Mouse (Mus musculus) liver, embryonic 11.5 days (tissue): ENCODE measurements at regions not wholly inside any gene's neighbourhood (a gene's known extent, or its start where the extent isn't known, plus 50 kb on each side); places are given as distances from the start of the nearest gene placed in this dataset. TPM values are rescaled to one million over a fixed set of nuclear protein-coding genes. Genes with fewer than 3 reads are reported as not detected.

Source experiments
- ATAC-seq: fragments of 200-750 bp; cut with Nextera tagmentation; replicated peaks from 2 replicates; pipeline ENCODE4 v1.8.0; 2017; ENCODE audit warnings: moderate number of reproducible peaks, mild to moderate bottlenecking, moderate TSS enrichment, moderate library complexity; ENCODE audit not compliant: low FRiP score
- DNase-seq: peaks from one replicate; pipeline ENCODE4 v3.0.0-alpha.2; 2017; ENCODE audit warnings: low spot score
- H3K27ac ChIP-seq: fragments of 300-500 bp; sonication (generic); 2 replicates; pipeline ENCODE4 v1.5.1; 2014; ENCODE audit warnings: mild to moderate bottlenecking, low read depth, low read length, control low read depth
- H3K27me3 ChIP-seq: fragments of 300-500 bp; sonication (generic); replicated peaks from 2 replicates; pipeline ENCODE4 v1.6.1; 2014; ENCODE audit warnings: low read length, mixed read lengths; ENCODE audit not compliant: control insufficient read depth, insufficient read depth
- H3K36me3 ChIP-seq: fragments of 300-500 bp; sonication (generic); 2 replicates; pipeline ENCODE4 v1.6.1; 2014; ENCODE audit warnings: mild to moderate bottlenecking, low read length, moderate library complexity, mixed read lengths; ENCODE audit not compliant: control insufficient read depth, insufficient read depth
- H3K4me1 ChIP-seq: fragments of 300-500 bp; sonication (generic); replicated peaks from 2 replicates; pipeline ENCODE4 v1.6.1; 2014; ENCODE audit warnings: low read length, mixed read lengths; ENCODE audit not compliant: control insufficient read depth, insufficient read depth
- H3K4me2 ChIP-seq: fragments of 300-500 bp; sonication (generic); 2 replicates; pipeline ENCODE4 v1.6.1; 2014; ENCODE audit warnings: mild to moderate bottlenecking, control low read depth, moderate library complexity
- H3K4me3 ChIP-seq: fragments of 300-500 bp; sonication (generic); 2 replicates; pipeline ENCODE4 v1.5.1; 2014; ENCODE audit warnings: low read depth, low read length, control low read depth
- H3K9ac ChIP-seq: fragments of 300-500 bp; sonication (generic); 2 replicates; pipeline ENCODE4 v1.6.1; 2014; ENCODE audit warnings: low read depth, low read length, control low read depth
- H3K9me3 ChIP-seq: fragments of 300-500 bp; sonication (generic); 2 replicates; pipeline ENCODE4 v1.6.1; 2016; ENCODE audit warnings: low read length, inconsistent platforms, mixed read lengths; ENCODE audit not compliant: control insufficient read depth
- WGBS: fragments of 180-500 bp; shearing (Covaris S2); extraction: QIAGEN DNeasy Blood & Tissue Kit; methylation state at CpG from one replicate; pipeline ENCODE4 v1.1.7; 2014; 5-methylcytosine and 5-hydroxymethylcytosine counted together
- microRNA-seq: library from miRNA; unstranded; fragments of <30 nt; microRNA quantifications from one replicate; pipeline ENCODE4, GENCODE M21; 2017; ENCODE audit warnings: borderline number of aligned reads

DNA sequence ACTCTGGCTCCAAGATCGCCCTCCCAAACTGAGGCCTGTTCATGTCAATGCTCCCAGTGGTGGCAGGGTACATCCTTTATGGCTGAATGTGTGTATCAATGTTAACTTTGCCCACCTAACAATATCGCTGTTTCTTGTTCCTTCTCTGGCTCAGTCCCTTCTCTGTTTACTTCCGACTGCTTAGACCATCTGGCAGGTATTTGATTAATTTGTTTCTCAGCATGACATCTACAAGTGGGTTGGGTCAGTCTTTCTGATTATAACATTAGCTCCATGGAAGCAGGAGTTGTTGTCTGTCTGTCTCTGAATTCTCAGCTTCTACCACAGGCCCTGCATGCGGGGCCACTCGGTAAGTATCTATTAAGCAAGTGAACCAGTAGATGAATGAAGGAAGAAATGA is 49.9 kb upstream of the Peli1 start:
- Histone ChIP-seq H3K9ac (no peak overlapping the region), H3K27ac (no peak overlapping the region), H3K4me1 (no peaks in the 10 kb centered on the region), H3K4me3 (no peak overlapping the region), H3K4me2 (no peak overlapping the region), H3K27me3 (no peaks in the 10 kb centered on the region), H3K9me3 (no peaks in the 10 kb centered on the region), H3K36me3 (no peaks in the 10 kb centered on the region)
- no peak for DNase-seq
- no peak for ATAC-seq
- WGBS = 80% methylated on average over 5 of the region's 5 CpGs

Small RNA genes lying in the stretch of these regions (microRNA-seq; reads per million reads assigned to microRNA genes)
- not detected for gene Gm23681
